Mouse (Mus musculus): Measurements from ENCODE around the gene Ick. TPM values are rescaled to one million over a fixed set of nuclear protein-coding genes. Genes with fewer than 3 reads are reported as not detected.
"Not testable (repeated sequence)": the region's sequence is repeated elsewhere in the genome, so short reads cannot be mapped to it uniquely, and the experiment has no call there.

Ick gene
- polyA plus RNA-seq, 1 experiment: 55.6 TPM

DNA sequence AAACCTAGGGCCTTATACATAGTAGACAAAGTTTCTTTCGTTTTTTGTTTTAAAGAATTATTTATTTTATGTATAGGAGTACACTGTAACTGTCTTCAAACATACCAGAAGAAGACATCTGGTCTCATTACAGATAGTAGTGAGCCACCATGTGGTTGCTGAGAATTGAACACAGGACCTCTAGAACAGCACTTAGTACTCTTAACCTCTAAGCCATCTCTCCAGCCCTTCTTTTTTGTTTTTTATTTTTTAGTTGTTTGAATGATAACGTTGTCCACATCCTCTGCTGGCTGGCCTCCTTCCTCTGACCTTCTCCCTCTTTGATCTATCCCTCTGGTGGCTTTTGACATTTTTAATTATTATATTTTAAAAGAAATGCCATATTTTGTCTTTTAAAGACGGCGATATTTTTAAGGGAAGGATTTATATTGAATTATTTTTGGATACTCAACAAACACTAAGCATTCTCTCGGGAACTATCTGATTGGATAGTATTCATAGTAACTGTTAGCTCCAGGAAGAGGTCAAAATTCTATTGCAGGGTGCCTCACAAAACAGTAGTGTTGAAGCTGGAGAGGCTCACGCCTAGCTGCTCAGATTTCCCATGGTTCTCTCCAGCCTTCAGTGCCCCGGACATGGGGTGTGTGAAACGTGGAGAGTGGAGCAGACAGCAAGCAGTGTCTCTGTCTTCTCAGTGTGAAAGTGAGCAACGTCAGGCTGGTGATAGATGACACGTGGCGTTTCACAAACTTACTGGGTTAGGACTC is 45.4 kb downstream of the Ick start:
- no peak for TF ChIP-seq CTCF (IDR thresholded peaks at IDR 0.05; ENCODE audit: borderline replicate concordance, extremely low read depth, insufficient read depth, insufficient read length)
- no peak for TF ChIP-seq POLR2A (IDR thresholded peaks at IDR 0.05; ENCODE audit: borderline replicate concordance, extremely low read depth, insufficient read depth, insufficient read length, poor library complexity, severe bottlenecking)
- DNase-seq (ENCODE audit: low read depth): no peak

- TF ChIP-seq POLR2A (IDR thresholded peaks at IDR 0.05; ENCODE audit: borderline replicate concordance, extremely low read depth, insufficient read depth, insufficient read length, poor library complexity, severe bottlenecking) (no peak), CTCF (IDR thresholded peaks at IDR 0.05; ENCODE audit: borderline replicate concordance, extremely low read depth, insufficient read depth, insufficient read length) (no peak)
- DNase-seq (ENCODE audit: low read depth): no peak
Measured at GRCm38 (mm10) chr9:78157221-78157620, 48.2 kb downstream of the Ick start.

DNA sequence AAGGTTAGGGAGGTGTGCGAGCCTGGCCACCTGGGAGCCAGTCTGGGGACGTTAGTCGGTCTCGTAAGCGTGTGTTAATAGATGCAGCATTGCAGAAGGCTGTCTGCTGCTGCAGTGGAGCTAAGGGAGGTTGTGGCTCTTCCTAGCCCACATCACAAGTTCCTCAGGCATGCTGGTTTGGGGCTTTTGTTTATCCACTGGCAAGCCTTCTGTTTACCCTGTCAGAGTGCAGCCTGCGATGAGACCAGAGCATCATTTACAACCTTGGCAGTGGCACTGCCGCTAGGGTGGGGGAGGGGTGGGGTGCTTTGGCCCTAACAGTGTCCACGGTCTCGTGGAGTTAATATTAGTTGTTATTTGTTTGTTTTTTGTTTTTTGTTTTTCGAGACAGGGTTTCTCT is 54.3 kb downstream of the Ick start:
- no peak for DNase-seq (ENCODE audit: low read depth)
- TF ChIP-seq POLR2A (IDR thresholded peaks at IDR 0.05; ENCODE audit: borderline replicate concordance, extremely low read depth, insufficient read depth, insufficient read length, poor library complexity, severe bottlenecking): no peak
- TF ChIP-seq CTCF (IDR thresholded peaks at IDR 0.05; ENCODE audit: borderline replicate concordance, extremely low read depth, insufficient read depth, insufficient read length): no peak

DNA sequence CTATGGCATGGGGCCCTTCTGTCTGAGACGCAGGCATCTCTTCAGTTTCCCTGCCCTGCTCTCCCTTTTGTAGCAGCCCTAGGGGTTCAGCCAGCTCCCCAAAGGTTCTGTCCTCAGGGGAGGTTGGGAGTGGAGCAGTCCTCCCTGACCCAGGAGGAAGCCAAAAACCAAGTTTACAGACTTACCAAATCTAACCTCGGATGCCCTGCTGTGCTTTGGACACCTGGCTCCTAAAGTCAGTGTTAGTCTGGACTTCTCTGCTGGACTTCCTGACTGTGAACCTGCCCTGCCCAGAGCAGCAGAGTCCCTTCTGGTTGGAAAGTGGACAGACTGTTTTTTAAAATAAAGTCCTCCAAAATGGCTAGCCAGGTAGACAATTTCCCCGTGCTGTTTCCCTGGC is 55.7 kb downstream of the Ick start:
- no peak for DNase-seq (ENCODE audit: low read depth)
- no peak for TF ChIP-seq CTCF (IDR thresholded peaks at IDR 0.05; ENCODE audit: borderline replicate concordance, extremely low read depth, insufficient read depth, insufficient read length)
- TF ChIP-seq POLR2A (IDR thresholded peaks at IDR 0.05; ENCODE audit: borderline replicate concordance, extremely low read depth, insufficient read depth, insufficient read length, poor library complexity, severe bottlenecking): no peak

- no peak for DNase-seq (ENCODE audit: low read depth)
- TF ChIP-seq POLR2A (IDR thresholded peaks at IDR 0.05; ENCODE audit: borderline replicate concordance, extremely low read depth, insufficient read depth, insufficient read length, poor library complexity, severe bottlenecking) (no peak), CTCF (IDR thresholded peaks at IDR 0.05; ENCODE audit: borderline replicate concordance, extremely low read depth, insufficient read depth, insufficient read length) (no peak)
Measured at GRCm38 (mm10) chr9:78165454-78165853, 56.5 kb downstream of the Ick start.

DNA sequence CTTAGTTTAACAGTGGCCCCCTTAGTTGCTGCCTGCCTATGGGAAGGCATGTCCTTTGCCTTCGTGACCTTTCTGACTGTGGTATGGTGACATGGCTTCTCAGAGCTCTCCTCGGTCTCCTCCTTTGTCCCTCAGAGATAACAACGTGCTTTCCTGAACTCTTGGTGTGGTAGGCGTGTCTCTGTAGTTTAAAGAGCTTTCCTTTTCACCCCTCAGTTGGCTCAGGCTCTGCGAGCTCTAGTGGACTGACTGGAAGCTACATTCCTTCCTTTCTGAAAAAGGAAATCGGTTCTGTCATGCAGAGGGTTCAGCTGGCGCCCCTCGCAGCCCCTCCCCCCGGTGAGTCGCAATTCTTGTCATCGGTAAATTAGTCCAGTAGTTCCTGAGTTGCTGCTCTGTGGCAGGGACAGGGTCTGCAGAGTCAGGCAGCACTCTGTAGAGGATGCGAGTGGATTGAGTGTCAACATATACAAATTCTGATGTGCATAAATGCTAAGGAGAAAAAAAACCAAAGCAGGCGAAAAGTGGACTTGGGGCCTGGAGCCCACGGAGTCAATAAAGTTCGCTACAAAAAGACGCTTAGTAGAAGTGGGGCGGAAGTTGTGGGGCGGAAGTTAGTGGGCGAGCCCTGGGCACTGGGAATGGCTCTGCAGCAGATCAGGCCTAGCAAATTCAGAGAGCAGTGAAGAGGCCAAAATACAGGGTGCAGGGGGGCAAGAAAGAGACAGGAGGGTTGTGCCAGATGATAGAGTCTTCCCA is 57.9 kb downstream of the Ick start:
- no peak for DNase-seq (ENCODE audit: low read depth)
- TF ChIP-seq POLR2A (IDR thresholded peaks at IDR 0.05; ENCODE audit: borderline replicate concordance, extremely low read depth, insufficient read depth, insufficient read length, poor library complexity, severe bottlenecking) (no peak), CTCF (IDR thresholded peaks at IDR 0.05; ENCODE audit: borderline replicate concordance, extremely low read depth, insufficient read depth, insufficient read length) (no peak)

- no peak for DNase-seq (ENCODE audit: low read depth)
- TF ChIP-seq POLR2A (IDR thresholded peaks at IDR 0.05; ENCODE audit: borderline replicate concordance, extremely low read depth, insufficient read depth, insufficient read length, poor library complexity, severe bottlenecking): no peak
- no peak for TF ChIP-seq CTCF (IDR thresholded peaks at IDR 0.05; ENCODE audit: borderline replicate concordance, extremely low read depth, insufficient read depth, insufficient read length)
Measured at GRCm38 (mm10) chr9:78167453-78167969, 58.5 kb downstream of the Ick start.

GRCm38 (mm10) chr9:78168864-78169263 is 59.9 kb downstream of the Ick start:
- DNase-seq (ENCODE audit: low read depth): no peak

GRCm38 (mm10) chr9:78174016-78174415 is 65.0 kb downstream of the Ick start:
- DNase-seq (ENCODE audit: low read depth): no peak
- TF ChIP-seq POLR2A (IDR thresholded peaks at IDR 0.05; ENCODE audit: borderline replicate concordance, extremely low read depth, insufficient read depth, insufficient read length, poor library complexity, severe bottlenecking) (no peak), CTCF (IDR thresholded peaks at IDR 0.05; ENCODE audit: borderline replicate concordance, extremely low read depth, insufficient read depth, insufficient read length) (no peak)

More at GRCm38 (mm10) chr9:78168864-78169263, 59.9 kb downstream of the Ick start:
- TF ChIP-seq CTCF (IDR thresholded peaks at IDR 0.05; ENCODE audit: borderline replicate concordance, extremely low read depth, insufficient read depth, insufficient read length) (no peak), POLR2A (IDR thresholded peaks at IDR 0.05; ENCODE audit: borderline replicate concordance, extremely low read depth, insufficient read depth, insufficient read length, poor library complexity, severe bottlenecking) (no peak)

DNA sequence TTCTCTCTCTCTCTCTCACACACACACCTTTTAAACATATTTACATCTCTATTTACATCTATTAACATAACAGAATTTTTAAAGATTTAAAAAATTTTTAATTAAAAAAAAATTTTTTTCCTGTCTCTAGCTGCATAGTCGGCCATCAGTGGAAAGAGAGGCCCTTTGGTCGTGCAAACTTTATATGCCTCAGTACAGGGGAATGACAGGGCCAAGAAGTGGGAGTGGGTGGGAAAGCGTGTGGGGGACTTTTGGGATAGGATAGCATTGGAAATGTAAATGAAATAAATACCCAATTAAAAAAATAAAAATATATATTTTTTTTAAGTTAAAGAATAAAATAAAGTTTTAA is 65.9 kb downstream of the Ick start:
- not testable (repeated sequence) for DNase-seq (ENCODE audit: low read depth)

DNA sequence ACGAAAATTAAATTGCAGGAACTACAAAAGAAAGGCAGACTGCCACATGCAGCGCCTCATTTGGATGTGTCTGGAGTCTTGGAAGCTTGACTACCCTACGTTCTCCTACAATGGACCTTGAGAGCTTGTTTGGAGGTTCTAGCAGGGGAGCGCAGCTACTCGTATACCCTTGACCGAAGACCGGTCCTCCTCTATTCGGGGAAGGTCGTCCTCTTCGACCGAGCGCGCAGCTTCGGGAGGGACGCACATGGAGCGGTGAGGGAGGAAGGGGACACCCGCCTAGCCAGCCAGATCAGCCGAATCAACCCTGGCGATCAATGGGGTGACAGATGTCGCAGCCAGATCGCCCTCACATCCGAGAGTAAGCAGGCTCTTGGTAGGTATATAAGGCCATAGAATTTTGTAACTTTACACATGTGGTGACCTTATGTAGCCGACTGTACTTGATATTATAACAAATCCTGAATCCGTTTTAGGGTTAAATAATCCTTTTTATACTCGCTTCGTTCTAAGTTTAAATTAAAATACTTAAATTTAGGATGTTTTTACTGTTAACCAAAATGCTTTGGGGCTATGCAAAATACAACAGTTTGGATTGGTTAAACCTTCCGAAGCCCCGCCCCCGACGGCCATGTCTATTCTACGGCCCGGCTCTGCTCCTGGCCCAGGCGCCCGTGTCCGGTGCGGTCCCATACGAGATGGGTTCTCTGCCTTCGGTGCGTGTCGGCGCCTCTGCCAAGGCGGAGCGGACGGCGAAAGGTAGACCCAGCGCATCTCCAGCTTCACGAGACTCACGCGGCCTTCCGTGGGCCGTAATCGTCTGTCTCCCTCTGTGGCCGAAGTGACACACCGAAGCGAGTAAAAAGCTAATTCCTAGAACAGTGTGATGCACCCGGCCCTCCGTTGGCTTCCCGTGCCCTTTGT is 66.5 kb downstream of the Ick start:
- TF ChIP-seq CTCF (IDR thresholded peaks at IDR 0.05; ENCODE audit: borderline replicate concordance, extremely low read depth, insufficient read depth, insufficient read length) (0 out of 2 replicates have a peak, but pooled peaks have one; percentile 0), POLR2A (IDR thresholded peaks at IDR 0.05; ENCODE audit: borderline replicate concordance, extremely low read depth, insufficient read depth, insufficient read length, poor library complexity, severe bottlenecking) (peak; percentile 88; the same call in 1 of the 2 replicates)
- DNase-seq (ENCODE audit: low read depth): peak; percentile 98

Data from brain, embryonic 14.5 days (tissue).